Mouse (Mus musculus) embryonic fibroblast, embryonic 13.5 days (primary cell): ENCODE data around the gene Gcdh. TPM values are rescaled to one million over a fixed set of nuclear protein-coding genes. Genes with fewer than 3 reads are reported as not detected.
"Not testable (repeated sequence)": the region's sequence is repeated elsewhere in the genome, so short reads cannot be mapped to it uniquely, and the experiment has no call there.

Experiments used
- H3K27ac ChIP-seq: 2 replicates; pipeline ENCODE4 v1.5.1; 2012; ENCODE audit warnings: low read length, control low read depth, inconsistent platforms; ENCODE audit not compliant: insufficient read depth
- H3K4me1 ChIP-seq: 2 replicates; pipeline ENCODE4 v1.6.1; 2011; ENCODE audit warnings: low read length; ENCODE audit not compliant: control insufficient read depth, insufficient read depth
- H3K4me3 ChIP-seq: 2 replicates; pipeline ENCODE4 v1.5.1; 2011; ENCODE audit warnings: mild to moderate bottlenecking, control low read depth, low read length; ENCODE audit not compliant: insufficient read depth
- CTCF ChIP-seq: IDR thresholded peaks from 2 replicates; pipeline ENCODE4 v1.5.1; 2011; ENCODE audit warnings: mild to moderate bottlenecking, control low read depth, low read length, moderate library complexity, borderline replicate concordance; ENCODE audit not compliant: insufficient read depth
- POLR2A ChIP-seq: IDR thresholded peaks from 2 replicates; pipeline ENCODE4 v1.6.1; 2011; ENCODE audit warnings: low read depth, mild to moderate bottlenecking, control low read depth, low read length, moderate library complexity
- polyA plus RNA-seq: library from polyadenylated mRNA; stranded (reverse); fragments of >200 nt; gene quantifications from 2 replicates; pipeline ENCODE4 v1.2.4, GENCODE M21; 2011; ENCODE audit warnings: low read depth; ENCODE audit not compliant: missing spikeins, insufficient read length

Gcdh gene
- polyA plus RNA-seq, 1 experiment, result 18.6 TPM

GRCm38 (mm10) chr8:84911854-84912253 is 18.1 kb upstream of the Gcdh start:
- no peak for TF ChIP-seq CTCF
- TF ChIP-seq POLR2A, result no peak
- H3K4me3 ChIP-seq, result no peak overlapping the region
- no peaks in the 10 kb centered on the region for H3K4me1 ChIP-seq
- no peak overlapping the region for H3K27ac ChIP-seq

GRCm38 (mm10) chr8:84910551-84910950 is 16.8 kb upstream of the Gcdh start:
- no peak overlapping the region for H3K4me3 ChIP-seq
- no peaks in the 10 kb centered on the region for H3K4me1 ChIP-seq
- H3K27ac ChIP-seq, result no peak overlapping the region
- TF ChIP-seq POLR2A (no peak), CTCF (no peak)

- no peak overlapping the region for H3K27ac ChIP-seq
- H3K4me1 ChIP-seq, result no peaks in the 10 kb centered on the region
- TF ChIP-seq POLR2A, result no peak
- no peak for TF ChIP-seq CTCF
- no peak overlapping the region for H3K4me3 ChIP-seq
Measured at GRCm38 (mm10) chr8:84909949-84910348, 16.2 kb upstream of the Gcdh start.

GRCm38 (mm10) chr8:84909162-84909767 is 15.5 kb upstream of the Gcdh start:
- peak overlapping the region; percentile 67 for H3K4me3 ChIP-seq
- no peak overlapping the region for H3K27ac ChIP-seq
- TF ChIP-seq POLR2A, result no peak
- no peak for TF ChIP-seq CTCF
- H3K4me1 ChIP-seq, result no peaks in the 10 kb centered on the region

- Histone ChIP-seq H3K27ac (no peak within 1 kb of the TSS), H3K4me1 (peaks cover under 1% of the 10 kb centered on the region; the same call in 1 of the 2 replicates), H3K4me3 (peak within 1 kb of the TSS; percentile 67)
- TF ChIP-seq CTCF (no peak), POLR2A (peak; percentile 56; the same call in 1 of the 2 replicates)
Measured at GRCm38 (mm10) chr8:84908421-84909161, 14.9 kb upstream of the Gcdh start, which contains the start of gene Dnase2a. Gene Dnase2a, plus strand, starts transcription at chr8:84908560.

GRCm38 (mm10) chr8:84907979-84908378 is 14.3 kb upstream of the Gcdh start:
- not testable (repeated sequence) for H3K4me1 ChIP-seq, H3K27ac ChIP-seq
- H3K4me3 ChIP-seq, result peak overlapping the region; percentile 23; the same call in 1 of the 2 replicates

GRCm38 (mm10) chr8:84907493-84907892 is 13.8 kb upstream of the Gcdh start:
- no peak for TF ChIP-seq POLR2A
- Histone ChIP-seq H3K27ac (no peak overlapping the region), H3K4me1 (peaks cover 2% of the 10 kb centered on the region; the same call in 1 of the 2 replicates), H3K4me3 (no peak overlapping the region)

GRCm38 (mm10) chr8:84907037-84907436 is 13.3 kb upstream of the Gcdh start:
- TF ChIP-seq CTCF (no peak), POLR2A (no peak)
- Histone ChIP-seq H3K4me1 (peaks cover 2% of the 10 kb centered on the region), H3K4me3 (no peak overlapping the region), H3K27ac (no peak overlapping the region)

GRCm38 (mm10) chr8:84904351-84904750 is 10.6 kb upstream of the Gcdh start:
- Histone ChIP-seq H3K27ac (no peak overlapping the region), H3K4me1 (peaks cover 2% of the 10 kb centered on the region), H3K4me3 (no peak overlapping the region)
- no peak for TF ChIP-seq CTCF
- no peak for TF ChIP-seq POLR2A

- peak; percentile 34; the same call in 1 of the 2 replicates for TF ChIP-seq POLR2A
- peak; percentile 70 for TF ChIP-seq CTCF
- peaks cover 2% of the 10 kb centered on the region for H3K4me1 ChIP-seq
- peak overlapping the region; percentile 67 for H3K4me3 ChIP-seq
- no peak overlapping the region for H3K27ac ChIP-seq
Measured at GRCm38 (mm10) chr8:84902920-84903661, 9.4 kb upstream of the Gcdh start.
